Comparison of ENCODE assay signal across 8 mouse cellular contexts in genomic region chr9:53673571-53673970, GRCm38 (mm10). TPM values are rescaled to one million over a fixed set of nuclear protein-coding genes. Genes with fewer than 3 reads are reported as not detected.
DNase-seq lines count a peak whose midpoint lies in the region; ATAC-seq and TF ChIP-seq lines count a peak whose summit lies in the region.

No protein-coding gene starts in this region.

- peak; percentile 68 for TF ChIP-seq CTCF in lung, embryonic 14.5 days (IDR thresholded peaks at IDR 0.05; ENCODE audit: low read depth)

- no peaks in the 10 kb centered on the region for H3K4me1 ChIP-seq in forebrain, embryonic 10.5 days
- H3K4me1 ChIP-seq in forebrain, embryonic 13.5 days, result no peaks in the 10 kb centered on the region
- H3K4me1 ChIP-seq in lung, embryonic 14.5 days (ENCODE audit: insufficient read depth), result no peaks in the 10 kb centered on the region

- peak; percentile 51 for DNase-seq in forebrain, embryonic 10.5 days (ENCODE audit: extremely low spot score, low spot score)
- peak; percentile 81 for DNase-seq in NIH3T3 (ENCODE audit: low read depth)
- peak; percentile 65 for DNase-seq in cerebellum, adult 9-11 months
- peak; percentile 58 for DNase-seq in gastrocnemius, postnatal 14 days
- peak; percentile 56 to 85 for DNase-seq in layer of hippocampus, adult 18-20 months (ENCODE audit: low spot score in 2 of 2)
- DNase-seq in lung, embryonic 14.5 days, result peak; percentile 84
- DNase-seq in right cerebral cortex, postnatal 14 days, result peak; percentile 75

- no peak overlapping the region for H3K4me3 ChIP-seq in forebrain, embryonic 10.5 days
- no peak overlapping the region for H3K4me3 ChIP-seq in forebrain, embryonic 13.5 days
- H3K4me3 ChIP-seq in lung, embryonic 14.5 days (ENCODE audit: low read depth, low read length), result no peak overlapping the region

- no peak overlapping the region for H3K9ac ChIP-seq in forebrain, embryonic 13.5 days
- H3K9ac ChIP-seq in lung, embryonic 14.5 days, result no peak overlapping the region

- H3K27ac ChIP-seq in forebrain, embryonic 10.5 days, result no peak overlapping the region
- H3K27ac ChIP-seq in forebrain, embryonic 13.5 days, result no peak overlapping the region
- H3K27ac ChIP-seq in lung, embryonic 14.5 days (ENCODE audit: low read depth), result no peak overlapping the region

- ATAC-seq in forebrain, embryonic 13.5 days, result no peak
- no peak for ATAC-seq in lung, embryonic 14.5 days (ENCODE audit: insufficient read depth)

- intact Hi-C loops in gastrocnemius, postnatal 14 days (cut with DNase I; ENCODE audit: low total_unique reads), result no loop called here

- no peak overlapping the region for H3K4me2 ChIP-seq in forebrain, embryonic 13.5 days
- H3K4me2 ChIP-seq in lung, embryonic 14.5 days, result no peak overlapping the region

- H3K27me3 ChIP-seq in forebrain, embryonic 10.5 days (ENCODE audit: poor library complexity, severe bottlenecking), result no peaks in the 10 kb centered on the region
- H3K27me3 ChIP-seq in forebrain, embryonic 13.5 days, result no peaks in the 10 kb centered on the region
- H3K27me3 ChIP-seq in lung, embryonic 14.5 days (ENCODE audit: insufficient read depth, low read length), result no peaks in the 10 kb centered on the region

- H3K36me3 ChIP-seq in forebrain, embryonic 10.5 days (replicated peaks), result no peaks in the 10 kb centered on the region
- H3K36me3 ChIP-seq in forebrain, embryonic 13.5 days (ENCODE audit: poor library complexity, severe bottlenecking), result no peaks in the 10 kb centered on the region
- H3K36me3 ChIP-seq in lung, embryonic 14.5 days (ENCODE audit: insufficient read depth), result no peaks in the 10 kb centered on the region

- WGBS in forebrain, embryonic 10.5 days, result 15% methylated on average over 3 of the region's 3 CpGs
- 16% methylated on average over 3 of the region's 3 CpGs for WGBS in forebrain, embryonic 13.5 days
- WGBS in lung, embryonic 14.5 days, result 17% methylated on average over 3 of the region's 3 CpGs

- peaks cover 4% of the 10 kb centered on the region; the same call in 1 of the 2 replicates for H3K9me3 ChIP-seq in forebrain, embryonic 10.5 days
- peaks cover 6% of the 10 kb centered on the region for H3K9me3 ChIP-seq in forebrain, embryonic 13.5 days (replicated peaks)
- H3K9me3 ChIP-seq in lung, embryonic 14.5 days (ENCODE audit: low read depth, low read length), result no peaks in the 10 kb centered on the region; the same call in 1 of the 2 replicates

RNA-seq across cellular contexts. Expression of gene Cul5, which starts 3.8 kb away (rescaled TPM):
- polyA plus RNA-seq in forebrain, embryonic 10.5 days (2016; fragmentation: Nextera tagmentation; extraction: Ambion mirVana), result 34.6 and 38.0 TPM in 2 replicates
- polyA plus RNA-seq in forebrain, embryonic 13.5 days (2015; fragmentation: Nextera tagmentation; extraction: Ambion mirVana), result 42.6 and 44.2 TPM in 2 replicates
- total RNA-seq in gastrocnemius, postnatal 14 days (2021), result 10 to 100 TPM; 52.3 to 53.6 TPM
- total RNA-seq in layer of hippocampus, adult 18-20 months (2021), result 10 to 100 TPM; 60.7 to 62.9 TPM
- polyA plus RNA-seq in lung, embryonic 14.5 days (2014; fragmentation: Nextera tagmentation; extraction: Ambion mirVana), result 46.5 and 51.1 TPM in 2 replicates

RNA-seq across cellular contexts. Expression of gene Rab39, which starts 32.5 kb away (rescaled TPM):
- 2.4 and 3.3 TPM in 2 replicates for polyA plus RNA-seq in forebrain, embryonic 10.5 days (2016; fragmentation: Nextera tagmentation; extraction: Ambion mirVana)
- polyA plus RNA-seq in forebrain, embryonic 13.5 days (2015; fragmentation: Nextera tagmentation; extraction: Ambion mirVana), result 3.1 and 4.2 TPM in 2 replicates
- not detected for total RNA-seq in gastrocnemius, postnatal 14 days (2021)
- total RNA-seq in layer of hippocampus, adult 18-20 months (2021), result 1 to 10 TPM; 2.1 to 2.7 TPM
- polyA plus RNA-seq in lung, embryonic 14.5 days (2014; fragmentation: Nextera tagmentation; extraction: Ambion mirVana), result 0.34 and 0.38 TPM in 2 replicates
